Mouse (Mus musculus) ES-E14 (cell line): Measurements from ENCODE around the gene Ifit1bl1.
"Not testable (repeated sequence)": the region's sequence is repeated elsewhere in the genome, so short reads cannot be mapped to it uniquely, and the experiment has no call there.

Experiments
- CHD2 ChIP-seq: IDR thresholded peaks from 2 replicates; pipeline ENCODE4 v1.6.1; 2014; ENCODE audit warnings: mild to moderate bottlenecking, low read depth, low read length, inconsistent platforms
- MAFK ChIP-seq: IDR thresholded peaks from 2 replicates; pipeline ENCODE4 v1.6.1; 2014; ENCODE audit warnings: mild to moderate bottlenecking, low read depth, low read length, inconsistent platforms; ENCODE audit not compliant: insufficient read depth
- ZC3H11A ChIP-seq: IDR thresholded peaks from 2 replicates; pipeline ENCODE4 v1.6.1; 2012; ENCODE audit warnings: low read depth, mild to moderate bottlenecking, inconsistent platforms, low read length, borderline replicate concordance
- ZNF384 ChIP-seq: IDR thresholded peaks from 2 replicates; pipeline ENCODE4 v1.6.1; 2012; ENCODE audit warnings: low read depth, low read length, inconsistent platforms

DNA sequence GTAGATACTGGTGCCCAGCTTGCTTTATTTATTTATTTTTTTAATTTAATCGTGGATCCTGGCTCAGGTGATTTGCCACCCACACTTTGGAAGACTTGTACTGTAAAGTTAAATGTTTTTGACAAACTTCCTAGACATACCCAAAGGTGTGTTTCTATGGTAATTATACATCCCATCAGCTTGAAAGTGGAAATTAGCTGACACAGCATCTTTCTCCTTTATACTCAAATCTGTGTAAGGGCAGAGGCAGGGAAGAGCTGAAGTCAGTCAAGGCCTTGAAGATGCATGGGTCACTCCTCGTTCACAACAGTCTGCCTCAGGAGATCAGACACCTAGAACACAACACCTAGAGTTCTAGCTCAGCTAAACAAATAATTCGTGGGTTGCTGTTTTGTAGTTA lies 8.4 kb upstream of the Ifit1bl1 start:
- TF ChIP-seq ZC3H11A, CHD2, ZNF384: not testable (repeated sequence)
- peak; percentile 82 for TF ChIP-seq MAFK
